Comparison of ENCODE assay signal across 14 mouse cellular contexts in genomic region chr2:146884291-146884855, GRCm38 (mm10). TPM values are rescaled to one million over a fixed set of nuclear protein-coding genes. Genes with fewer than 3 reads are reported as not detected.
DNase-seq lines count a peak whose midpoint lies in the region; ATAC-seq and TF ChIP-seq lines count a peak whose summit lies in the region.
"Had no signal": no experiment of that assay in that cellular context is flagged by ENCODE, and none has a peak within 500 bp of the region (broad histone marks: within the 10 kb centered on the region; RNA-seq: fewer than 3 reads in every experiment).

No protein-coding gene starts in this region.

- TF ChIP-seq POLR2A in lung, adult 2 months (IDR thresholded peaks at IDR 0.05; ENCODE audit: borderline replicate concordance, extremely low read depth, low read depth, low read length) = no peak

- no peak overlapping the region for H3K9ac ChIP-seq in lung, embryonic 15.5 days
- 0 out of 2 replicates have a peak overlapping the region, but pooled peaks have one; percentile 14 for H3K9ac ChIP-seq in forebrain, postnatal 0 days
- H3K9ac ChIP-seq: hindbrain, embryonic 14.5 days; liver, embryonic 12.5 days; neural tube, embryonic 15.5 days had no signal

- no peaks in the 10 kb centered on the region for H3K9me3 ChIP-seq in lung, embryonic 15.5 days
- H3K9me3 ChIP-seq in forebrain, postnatal 0 days (ENCODE audit: low read length) = no peaks in the 10 kb centered on the region
- H3K9me3 ChIP-seq: liver, embryonic 12.5 days; megakaryocyte, embryonic 14.5 days; neural tube, embryonic 15.5 days had no signal

- WGBS in lung, embryonic 15.5 days = 60% methylated on average over 8 of the region's 8 CpGs
- 54% methylated on average over 8 of the region's 8 CpGs for WGBS in lung, adult 2 months
- WGBS in forebrain, postnatal 0 days = 16% methylated on average over 8 of the region's 8 CpGs

- 0 out of 2 replicates have a peak, but pooled peaks cover 3% of the 10 kb centered on the region for H3K4me1 ChIP-seq in lung, embryonic 15.5 days
- H3K4me1 ChIP-seq in lung, adult 2 months (ENCODE audit: control insufficient read depth, insufficient read depth, low read length) = no peaks in the 10 kb centered on the region; the same call in 1 of the 2 replicates
- peaks cover 10% of the 10 kb centered on the region for H3K4me1 ChIP-seq in forebrain, postnatal 0 days (ENCODE audit: insufficient read depth)
- H3K4me1 ChIP-seq: liver, embryonic 12.5 days; megakaryocyte, embryonic 14.5 days; neural tube, embryonic 15.5 days had no signal

- H3K27me3 ChIP-seq in lung, embryonic 15.5 days = no peaks in the 10 kb centered on the region
- no peaks in the 10 kb centered on the region for H3K27me3 ChIP-seq in forebrain, postnatal 0 days (ENCODE audit: insufficient read depth, low read length)
- H3K27me3 ChIP-seq: liver, embryonic 12.5 days; megakaryocyte, embryonic 14.5 days; neural tube, embryonic 15.5 days had no signal

- peak; percentile 22 for DNase-seq in heart, adult 8-10 months (ENCODE audit: low spot score)
- DNase-seq in heart, postnatal 4 days = no peak
- no peak for DNase-seq in lung, adult 2 months
- DNase-seq in forebrain, postnatal 0 days = peak; percentile 41
- peak; percentile 4 for DNase-seq in skeletal muscle tissue, adult 2 months (ENCODE audit: low read depth, low spot score)
- no peak for DNase-seq in urinary bladder, postnatal 4 days (ENCODE audit: low spot score in 2 of 2)
- no peak for DNase-seq in kidney, adult 11 months
- DNase-seq: adrenal gland, adult 2 months; cerebellum, adult 11 months had no signal

- no peak overlapping the region for H3K4me2 ChIP-seq in lung, embryonic 15.5 days
- H3K4me2 ChIP-seq in forebrain, postnatal 0 days (ENCODE audit: low read depth) = peak overlapping the region; percentile 27; the same call in 1 of the 2 replicates
- H3K4me2 ChIP-seq: hindbrain, embryonic 14.5 days; liver, embryonic 12.5 days; neural tube, embryonic 15.5 days had no signal

- no peak for ATAC-seq in lung, embryonic 15.5 days (ENCODE audit: borderline replicate concordance, extremely low read depth, low FRiP score, low TSS enrichment)
- peak; percentile 50 for ATAC-seq in forebrain, postnatal 0 days
- ATAC-seq: liver, embryonic 12.5 days had no signal

- H3K4me3 ChIP-seq in lung, embryonic 15.5 days = no peak overlapping the region
- H3K4me3 ChIP-seq in lung, adult 2 months (replicated peaks; ENCODE audit: extremely low read depth, low read depth, low read length) = no peak overlapping the region
- H3K4me3 ChIP-seq in forebrain, postnatal 0 days (ENCODE audit: low read depth, low read length) = no peak overlapping the region
- H3K4me3 ChIP-seq: liver, embryonic 12.5 days; megakaryocyte, embryonic 14.5 days; neural tube, embryonic 15.5 days had no signal

- TF ChIP-seq CTCF in lung, adult 2 months (IDR thresholded peaks at IDR 0.05; ENCODE audit: insufficient read depth, low read length) = no peak
- TF ChIP-seq CTCF in forebrain, postnatal 0 days (IDR thresholded peaks at IDR 0.05; ENCODE audit: low read depth) = no peak

- peak overlapping the region; percentile 29; the same call in 1 of the 2 replicates for H3K27ac ChIP-seq in lung, embryonic 15.5 days
- H3K27ac ChIP-seq in forebrain, postnatal 0 days (ENCODE audit: low read depth, low read length) = peak overlapping the region; percentile 54; the same call in 1 of the 2 replicates
- H3K27ac ChIP-seq: hindbrain, embryonic 14.5 days; liver, embryonic 12.5 days; neural tube, embryonic 15.5 days had no signal

- H3K36me3 ChIP-seq in lung, embryonic 15.5 days = no peaks in the 10 kb centered on the region
- H3K36me3 ChIP-seq in forebrain, postnatal 0 days (ENCODE audit: insufficient read depth) = no peaks in the 10 kb centered on the region
- H3K36me3 ChIP-seq: neural tube, embryonic 15.5 days had no signal

RNA-seq across cellular contexts. Expression of gene Kiz, which starts 28.7 kb away (rescaled TPM):
- 100 to 1,000 TPM; 111 to 137 (median 121) TPM for total RNA-seq in heart, adult 8-10 months (2022)
- 10 to 100 TPM; 34.7 to 40.7 TPM for total RNA-seq in heart, postnatal 4 days (2021)
- 29.5 and 34.9 TPM in 2 replicates for polyA plus RNA-seq in lung, embryonic 15.5 days (2015; fragmentation: Nextera tagmentation; extraction: Ambion mirVana)
- polyA plus RNA-seq in lung, adult 2 months (2012; rRNA removed) = 5.5 and 8.0 TPM in 2 replicates
- total RNA-seq in forebrain, postnatal 0 days (2014; rRNA removed) = 14.5 and 18.2 TPM in 2 replicates
- polyA plus RNA-seq in forebrain, postnatal 0 days (2015; fragmentation: Nextera tagmentation; extraction: Ambion mirVana) = 17.0 and 18.1 TPM in 2 replicates

Comparison
In these comparisons a context has a peak if more than half of its experiments do, and no peak if none do; other contexts are left out.
1. DNase-seq: peak in heart, adult 8-10 months (single experiment), forebrain, postnatal 0 days (single experiment) and skeletal muscle tissue, adult 2 months (single experiment); none in heart, postnatal 4 days (single experiment), lung, adult 2 months (single experiment), urinary bladder, postnatal 4 days (0 of 2) and kidney, adult 11 months (single experiment).